In genomic region chr3:63740073-63740472, GRCm38 (mm10) we compare ENCODE assay signal across 15 mouse cellular contexts.
DNase-seq lines count a peak whose midpoint lies in the region; ATAC-seq lines count a peak whose summit lies in the region.
"Had no signal": no experiment of that assay in that cellular context is flagged by ENCODE, and none has a peak within 500 bp of the region (broad histone marks: within the 10 kb centered on the region; RNA-seq: fewer than 3 reads in every experiment).

No protein-coding gene starts in this region.

- intact Hi-C loops in gastrocnemius, postnatal 14 days (cut with DNase I; ENCODE audit: low total_unique reads) = no loop called here

- H3K4me1 ChIP-seq in hindbrain, embryonic 10.5 days (replicated peaks) = peaks cover 32% of the 10 kb centered on the region
- H3K4me1 ChIP-seq in midbrain, embryonic 13.5 days (replicated peaks) = peaks cover 13% of the 10 kb centered on the region; the same call in 1 of the 2 replicates
- H3K4me1 ChIP-seq: limb, embryonic 13.5 days; lung, embryonic 15.5 days had no signal

- peak; percentile 49 for DNase-seq in brain, adult 2 months (ENCODE audit: low read depth, low spot score)
- peak; percentile 19 for DNase-seq in embryo, embryonic 11 days
- DNase-seq in hindbrain, embryonic 10.5 days (ENCODE audit: low spot score) = peak; percentile 20
- no peak for DNase-seq in gastrocnemius, postnatal 25 days
- DNase-seq in lung, postnatal 10 days = no peak
- DNase-seq in gastrocnemius, postnatal 14 days = no peak
- DNase-seq: adrenal gland, postnatal 25 days; cerebellum, adult 2 months; gastrocnemius, postnatal 36 days; kidney, adult 11 months; right cerebral cortex, adult 18-20 months had no signal

- peak; percentile 65 for ATAC-seq in midbrain, embryonic 13.5 days
- ATAC-seq in inflammation-experienced regulatory T-cells, adult 6 months = no peak

- H3K4me3 ChIP-seq in hindbrain, embryonic 10.5 days = no peak overlapping the region
- H3K4me3 ChIP-seq in midbrain, embryonic 13.5 days (replicated peaks) = no peak overlapping the region
- H3K4me3 ChIP-seq: limb, embryonic 13.5 days; lung, embryonic 15.5 days had no signal

- peaks cover 64% of the 10 kb centered on the region for H3K36me3 ChIP-seq in hindbrain, embryonic 10.5 days
- peaks cover 19% of the 10 kb centered on the region; the same call in 1 of the 2 replicates for H3K36me3 ChIP-seq in midbrain, embryonic 13.5 days
- H3K36me3 ChIP-seq: limb, embryonic 13.5 days; lung, embryonic 15.5 days had no signal

- no peaks in the 10 kb centered on the region for H3K27me3 ChIP-seq in hindbrain, embryonic 10.5 days (ENCODE audit: insufficient read depth, poor library complexity, severe bottlenecking)
- no peaks in the 10 kb centered on the region for H3K27me3 ChIP-seq in midbrain, embryonic 13.5 days
- H3K27me3 ChIP-seq: limb, embryonic 13.5 days; lung, embryonic 15.5 days had no signal

- H3K4me2 ChIP-seq in midbrain, embryonic 13.5 days (replicated peaks) = no peak overlapping the region
- H3K4me2 ChIP-seq: limb, embryonic 13.5 days; lung, embryonic 15.5 days had no signal

- peak overlapping the region; percentile 81 for H3K27ac ChIP-seq in hindbrain, embryonic 10.5 days
- peak overlapping the region; percentile 32; the same call in 1 of the 2 replicates for H3K27ac ChIP-seq in midbrain, embryonic 13.5 days
- H3K27ac ChIP-seq: limb, embryonic 13.5 days; lung, embryonic 15.5 days had no signal

- H3K9me3 ChIP-seq in hindbrain, embryonic 10.5 days = no peaks in the 10 kb centered on the region
- H3K9me3 ChIP-seq in midbrain, embryonic 13.5 days = no peaks in the 10 kb centered on the region
- H3K9me3 ChIP-seq: limb, embryonic 13.5 days; lung, embryonic 15.5 days had no signal

- 21% methylated on average over 2 of the region's 2 CpGs for WGBS in hindbrain, embryonic 10.5 days
- 27% methylated on average over 2 of the region's 2 CpGs for WGBS in midbrain, embryonic 13.5 days

- no peak overlapping the region for H3K9ac ChIP-seq in midbrain, embryonic 13.5 days (replicated peaks)
- H3K9ac ChIP-seq: limb, embryonic 13.5 days; lung, embryonic 15.5 days had no signal

Comparison
In these comparisons a context has a peak if more than half of its experiments do, and no peak if none do; other contexts are left out.
1. DNase-seq: peak in brain, adult 2 months (single experiment), embryo, embryonic 11 days (single experiment) and hindbrain, embryonic 10.5 days (single experiment); none in gastrocnemius, postnatal 25 days (single experiment), lung, postnatal 10 days (single experiment) and gastrocnemius, postnatal 14 days (single experiment).